ENCODE assay signal across 8 mouse cellular contexts in the genomic region with DNA sequence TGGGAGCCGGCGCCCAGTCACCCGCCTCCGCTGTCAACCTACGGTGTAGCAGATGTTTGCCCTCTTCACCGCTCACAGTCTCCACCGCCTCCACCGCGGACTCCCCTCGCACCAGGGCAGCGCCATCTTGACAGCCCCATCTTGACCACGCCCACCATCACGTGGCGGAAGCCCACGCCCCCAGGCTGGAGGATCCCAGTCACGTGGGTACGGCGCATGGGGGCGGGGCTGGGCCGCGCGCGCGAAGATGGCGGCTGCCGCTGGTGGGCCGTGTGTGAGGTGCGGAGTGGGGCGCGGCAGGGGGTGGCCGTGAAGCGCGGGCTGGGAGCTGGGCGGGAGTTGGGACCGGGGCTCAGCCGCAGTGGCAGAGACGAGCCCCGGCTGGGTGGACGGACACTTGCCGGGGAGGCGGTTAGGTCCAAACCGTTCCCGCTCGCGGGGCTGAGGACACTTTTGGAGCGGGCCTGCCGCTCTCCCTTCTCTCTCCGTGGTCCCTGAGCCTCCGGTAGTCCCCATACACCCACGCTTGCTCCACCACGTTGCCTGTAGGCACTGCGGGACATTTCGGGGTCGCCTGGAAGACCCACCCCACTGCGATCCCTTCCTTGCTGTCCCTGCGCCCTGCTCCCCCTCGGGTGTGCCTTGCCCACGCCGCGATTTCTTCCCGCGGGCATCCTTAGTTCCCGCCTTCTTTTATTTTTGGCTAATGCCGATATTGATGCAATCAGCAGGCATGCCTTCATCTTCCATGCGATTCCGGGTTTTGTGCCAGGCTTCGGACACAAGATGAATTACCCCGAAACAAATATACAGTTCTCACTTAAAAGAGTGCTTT. TPM values are rescaled to one million over a fixed set of nuclear protein-coding genes. Genes with fewer than 3 reads are reported as not detected.
DNase-seq lines count a peak whose midpoint lies in the region; ATAC-seq lines count a peak whose summit lies in the region.

A gene (minus strand): TSS at position 143 of the 835 bp plus-strand sequence.
A gene (plus strand): TSS at position 206 of the 835 bp plus-strand sequence.

- H3K36me3 ChIP-seq in hindbrain, embryonic 12.5 days: peaks cover 5% of the 10 kb centered on the region; the same call in 1 of the 2 replicates

- H3K9me3 ChIP-seq in hindbrain, embryonic 12.5 days (replicated peaks): no peaks in the 10 kb centered on the region

- H3K27ac ChIP-seq in hindbrain, embryonic 12.5 days: peak within 1 kb of the TSS; percentile 73

- peak within 1 kb of the TSS; percentile 96 for H3K4me3 ChIP-seq in hindbrain, embryonic 12.5 days

- DNase-seq in Muller cell, postnatal 12 days (ENCODE audit: inconsistent ontology term): peak; percentile 97
- DNase-seq in cerebellum, adult 9-11 months: peak; percentile 93
- DNase-seq in frontal cortex, postnatal 10 days (ENCODE audit: low spot score in 2 of 2): peak; percentile 92 to 96
- DNase-seq in layer of hippocampus, postnatal 14 days (ENCODE audit: low spot score in 2 of 2): peak; percentile 94 to 96
- peak; percentile 99 for DNase-seq in lung, postnatal 14 days
- DNase-seq in retina, adult 2 months (ENCODE audit: low read depth, low spot score): peak; percentile 83
- DNase-seq in thymus, postnatal 36 days: peak; percentile 96 to 98

- H3K4me1 ChIP-seq in hindbrain, embryonic 12.5 days: peaks cover 23% of the 10 kb centered on the region

- ATAC-seq in hindbrain, embryonic 12.5 days (ENCODE audit: low FRiP score): peak; percentile 93

- WGBS in hindbrain, embryonic 12.5 days: under 1% methylated on average over 63 of the region's 68 CpGs

- H3K27me3 ChIP-seq in hindbrain, embryonic 12.5 days: no peaks in the 10 kb centered on the region

- H3K4me2 ChIP-seq in hindbrain, embryonic 12.5 days (replicated peaks): peak within 1 kb of the TSS; percentile 98

- peak within 1 kb of the TSS; percentile 94 for H3K9ac ChIP-seq in hindbrain, embryonic 12.5 days

RNA-seq across cellular contexts. Expression of the first gene that starts in this region (rescaled TPM):
- 25.5 and 26.2 TPM in 2 replicates for polyA plus RNA-seq in hindbrain, embryonic 12.5 days (2016; fragmentation: Nextera tagmentation; extraction: Ambion mirVana)
- total RNA-seq in layer of hippocampus, postnatal 14 days (2021): 10 to 100 TPM; 24.4 TPM

RNA-seq across cellular contexts. Expression of the second gene that starts in this region (rescaled TPM):
- polyA plus RNA-seq in hindbrain, embryonic 12.5 days (2016; fragmentation: Nextera tagmentation; extraction: Ambion mirVana): 33.9 and 36.6 TPM in 2 replicates
- 10 to 100 TPM; 19.4 to 20.5 TPM for total RNA-seq in layer of hippocampus, postnatal 14 days (2021)

Comparison
In these comparisons a context has a peak if more than half of its experiments do, and no peak if none do; other contexts are left out.
1. Peak in every context shown above with its lines: DNase-seq, ATAC-seq, H3K4me3 ChIP-seq and H3K27ac ChIP-seq.